Mouse (Mus musculus) MEL (cell line): Measurements from ENCODE around the gene Tspyl4.

Experiments used
- CHD2 ChIP-seq: IDR thresholded peaks from 2 replicates; pipeline ENCODE4 v1.6.1; 2011; ENCODE audit warnings: low read length, improper control_type of control experiment
- CTCF ChIP-seq, 3 experiments: IDR thresholded peaks in 2 of 3; conservative IDR thresholded peaks in 1 of 3; 2 replicates each; pipeline ENCODE4 v1.5.1; 2011 to 2012; ENCODE audit warnings: low read length in 3 of 3, low read depth in 2 of 3, mild to moderate bottlenecking in 2 of 3, improper control_type of control experiment in 1 of 3, inconsistent platforms in 1 of 3, mixed read lengths in 1 of 3, moderate library complexity in 1 of 3; ENCODE audit not compliant: control insufficient read depth in 1 of 3, insufficient read depth in 1 of 3, poor library complexity in 1 of 3, severe bottlenecking in 1 of 3
- ETS1 ChIP-seq: IDR thresholded peaks from 2 replicates; pipeline ENCODE4 v1.6.1; 2012; ENCODE audit warnings: low read depth, mild to moderate bottlenecking, inconsistent platforms, low read length, improper control_type of control experiment, moderate library complexity
- HCFC1 ChIP-seq: IDR thresholded peaks from 2 replicates; pipeline ENCODE4 v1.6.1; 2012; ENCODE audit warnings: low read depth, mild to moderate bottlenecking, inconsistent platforms, low read length, improper control_type of control experiment, moderate library complexity
- KAT2A ChIP-seq: conservative IDR thresholded peaks from 2 replicates; pipeline ENCODE4 v1.6.1; 2012; ENCODE audit warnings: low read depth, low read length, improper control_type of control experiment, inconsistent platforms
- MXI1 ChIP-seq: IDR thresholded peaks from 2 replicates; pipeline ENCODE4 v1.6.1; 2011; ENCODE audit warnings: mild to moderate bottlenecking, low read depth, low read length, improper control_type of control experiment
- MYC ChIP-seq: IDR thresholded peaks from 2 replicates; pipeline ENCODE4 v1.6.1; 2011; ENCODE audit warnings: low read depth, mild to moderate bottlenecking, low read length, improper control_type of control experiment, moderate library complexity
- POLR2A ChIP-seq, 2 experiments: IDR thresholded peaks; 2 replicates each; pipeline ENCODE4 v1.6.1; 2011 to 2012; ENCODE audit warnings: low read length in 2 of 2, mild to moderate bottlenecking in 2 of 2, control low read depth in 1 of 2, improper control_type of control experiment in 1 of 2, low read depth in 1 of 2, moderate library complexity in 1 of 2; ENCODE audit not compliant: control insufficient read depth in 1 of 2, insufficient read depth in 1 of 2, poor library complexity in 1 of 2
- UBTF ChIP-seq: IDR thresholded peaks from 2 replicates; pipeline ENCODE4 v1.6.1; 2012; ENCODE audit warnings: low read depth, mild to moderate bottlenecking, inconsistent platforms, low read length, improper control_type of control experiment, moderate library complexity, borderline replicate concordance; ENCODE audit not compliant: insufficient read depth
- USF1 ChIP-seq: IDR thresholded peaks from 2 replicates; pipeline ENCODE4 v1.6.1; 2014; ENCODE audit warnings: low read depth, mild to moderate bottlenecking, inconsistent platforms, low read length, improper control_type of control experiment, moderate library complexity

- no peak for TF ChIP-seq CTCF (IDR thresholded peaks at IDR 0.05 in 2 of 3, conservative IDR thresholded peaks at IDR 0.05 in 1 of 3; ENCODE audit: control insufficient read depth in 1 of 3, insufficient read depth in 1 of 3, low read depth in 2 of 3, low read length in 3 of 3, poor library complexity in 1 of 3, severe bottlenecking in 1 of 3)
- no peak for TF ChIP-seq POLR2A (IDR thresholded peaks at IDR 0.05; ENCODE audit: control insufficient read depth in 1 of 2, insufficient read depth in 1 of 2, low read depth in 1 of 2, low read length in 2 of 2, poor library complexity in 1 of 2)
- TF ChIP-seq UBTF: no peak
- no peak for TF ChIP-seq CHD2
- no peak for TF ChIP-seq MYC
- no peak for TF ChIP-seq ETS1
- no peak for TF ChIP-seq HCFC1
- TF ChIP-seq USF1: no peak
- no peak for TF ChIP-seq KAT2A
- TF ChIP-seq MXI1: no peak
Measured at GRCm38 (mm10) chr10:34309915-34310685, 12.9 kb downstream of the Tspyl4 start.
